Mouse (Mus musculus): ENCODE data around the gene Ddx56. TPM values are rescaled to one million over a fixed set of nuclear protein-coding genes. Genes with fewer than 3 reads are reported as not detected.

Gene Ddx56
- polyA plus RNA-seq, 1 experiment from 2014 or later: 64.2 TPM

- Histone ChIP-seq H3K9ac (no peak overlapping the region), H3K36me3 (no peaks in the 10 kb centered on the region), H3K9me3 (replicated peaks) (no peaks in the 10 kb centered on the region), H3K4me2 (no peak overlapping the region), H3K27me3 (replicated peaks) (peaks cover 18% of the 10 kb centered on the region), H3K4me1 (replicated peaks) (peaks cover 7% of the 10 kb centered on the region; the same call in 1 of the 2 replicates), H3K4me3 (no peak overlapping the region), H3K27ac (ENCODE audit: poor library complexity, severe bottlenecking) (no peak overlapping the region)
- ATAC-seq (ENCODE audit: insufficient number of reproducible peaks, low FRiP score): no peak
- 83% methylated on average over 6 of the region's 6 CpGs for WGBS
Measured at GRCm38 (mm10) chr11:6219967-6220366, 47.6 kb downstream of the Ddx56 start.

- ATAC-seq (ENCODE audit: insufficient number of reproducible peaks, low FRiP score): no peak
- no peak overlapping the region for H3K4me3 ChIP-seq
- no peak overlapping the region for H3K9ac ChIP-seq
- no peak overlapping the region for H3K27ac ChIP-seq (ENCODE audit: poor library complexity, severe bottlenecking)
- WGBS: 70% methylated on average over 11 of the region's 11 CpGs
- no peak overlapping the region for H3K4me2 ChIP-seq
- H3K36me3 ChIP-seq: no peaks in the 10 kb centered on the region
- no peaks in the 10 kb centered on the region for H3K9me3 ChIP-seq (replicated peaks)
- H3K27me3 ChIP-seq (replicated peaks): peaks cover 20% of the 10 kb centered on the region
- H3K4me1 ChIP-seq (replicated peaks): peaks cover 7% of the 10 kb centered on the region; the same call in 1 of the 2 replicates
Measured at GRCm38 (mm10) chr11:6218189-6218896, 49.2 kb downstream of the Ddx56 start.

- H3K4me3 ChIP-seq: no peak overlapping the region
- H3K4me2 ChIP-seq: no peak overlapping the region
- no peaks in the 10 kb centered on the region for H3K9me3 ChIP-seq (replicated peaks)
- peaks cover 15% of the 10 kb centered on the region; the same call in 1 of the 2 replicates for H3K27me3 ChIP-seq (replicated peaks)
- H3K9ac ChIP-seq: no peak overlapping the region
- WGBS: 34% methylated on average over 3 of the region's 3 CpGs
- no peaks in the 10 kb centered on the region for H3K36me3 ChIP-seq
- H3K4me1 ChIP-seq (replicated peaks): peaks cover 7% of the 10 kb centered on the region; the same call in 1 of the 2 replicates
- no peak overlapping the region for H3K27ac ChIP-seq (ENCODE audit: poor library complexity, severe bottlenecking)
- ATAC-seq (ENCODE audit: insufficient number of reproducible peaks, low FRiP score): no peak
Measured at GRCm38 (mm10) chr11:6216834-6217233, 50.7 kb downstream of the Ddx56 start.

Other genes with a start within 250 kb of the Ddx56 start
- 2.2 and 2.5 TPM in 2 replicates for gene Camk2b, start 201.4 kb downstream of the Ddx56 start, polyA plus RNA-seq (2016; fragmentation: Nextera tagmentation; extraction: Ambion mirVana)
- 0.54 TPM in 1 of 2 replicates, not detected in the other for gene A730071L15Rik, start 67.7 kb downstream of the Ddx56 start, polyA plus RNA-seq (2016; fragmentation: Nextera tagmentation; extraction: Ambion mirVana)
- 35.5 and 36.7 TPM in 2 replicates for gene Nudcd3, start 67.4 kb downstream of the Ddx56 start, polyA plus RNA-seq (2016; fragmentation: Nextera tagmentation; extraction: Ambion mirVana)
- 0.05 TPM in 1 of 2 replicates, not detected in the other for gene Npc1l1, start 37.6 kb downstream of the Ddx56 start, polyA plus RNA-seq (2016; fragmentation: Nextera tagmentation; extraction: Ambion mirVana)
- gene Tmed4, start 7.1 kb upstream of the Ddx56 start, polyA plus RNA-seq (2016; fragmentation: Nextera tagmentation; extraction: Ambion mirVana): 85.4 and 87.9 TPM in 2 replicates
- gene Ogdh, start 23.9 kb upstream of the Ddx56 start, polyA plus RNA-seq (2016; fragmentation: Nextera tagmentation; extraction: Ambion mirVana): 284 and 289 TPM in 2 replicates
- gene Zmiz2, start 121.3 kb upstream of the Ddx56 start, polyA plus RNA-seq (2016; fragmentation: Nextera tagmentation; extraction: Ambion mirVana): 7.0 and 7.5 TPM in 2 replicates
- 4,539 and 4,606 TPM in 2 replicates for gene Ppia, start 147.7 kb upstream of the Ddx56 start, polyA plus RNA-seq (2016; fragmentation: Nextera tagmentation; extraction: Ambion mirVana)
- gene H2afv, start 176.7 kb upstream of the Ddx56 start, polyA plus RNA-seq (2016; fragmentation: Nextera tagmentation; extraction: Ambion mirVana): 306 TPM in 2 replicates
- gene Purb, start 208.1 kb upstream of the Ddx56 start, polyA plus RNA-seq (2016; fragmentation: Nextera tagmentation; extraction: Ambion mirVana): 29.8 and 32.6 TPM in 2 replicates